ENCODE assay signal across 8 mouse cellular contexts in genomic region chr2:32259657-32260417, GRCm38 (mm10). TPM values are rescaled to one million over a fixed set of nuclear protein-coding genes. Genes with fewer than 3 reads are reported as not detected.
DNase-seq lines count a peak whose midpoint lies in the region; ATAC-seq and TF ChIP-seq lines count a peak whose summit lies in the region.

Gene Uck1, minus strand, starts transcription at chr2:32260159.

- peaks cover 18% of the 10 kb centered on the region for H3K36me3 ChIP-seq in ES-E14 (ENCODE audit: control insufficient read depth, insufficient read depth, low read length, poor library complexity, severe bottlenecking)
- peaks cover 20% of the 10 kb centered on the region for H3K36me3 ChIP-seq in forebrain, postnatal 0 days (ENCODE audit: insufficient read depth)
- peaks cover 22% of the 10 kb centered on the region for H3K36me3 ChIP-seq in lung, embryonic 15.5 days

- H3K4me1 ChIP-seq in ES-E14 (ENCODE audit: control insufficient read depth in 2 of 2, insufficient read depth in 2 of 2, low read length in 2 of 2, poor library complexity in 1 of 2), result peaks cover 0 to 8% of the 10 kb centered on the region in 2 experiments; a peak in 1 of 4 replicates
- no peaks in the 10 kb centered on the region for H3K4me1 ChIP-seq in forebrain, postnatal 0 days (ENCODE audit: insufficient read depth)
- peaks cover 9% of the 10 kb centered on the region for H3K4me1 ChIP-seq in lung, embryonic 15.5 days

- 2% methylated on average over 59 of the region's 59 CpGs for whole genome bisulfite sequencing in forebrain, postnatal 0 days
- under 1% methylated on average over 59 of the region's 59 CpGs for WGBS in lung, embryonic 15.5 days

- in situ Hi-C loops in ES-E14 (cut with MboI; ENCODE audit: low sequenced_read_pairs in 2 of 2, unreplicated experiment in 2 of 2), result no loop called here

- peak within 1 kb of the TSS; percentile 75 to 97 for H3K4me3 ChIP-seq in ES-E14 (ENCODE audit: insufficient read depth in 1 of 2, low read depth in 1 of 2, low read length in 2 of 2, poor library complexity in 1 of 2, severe bottlenecking in 1 of 2)
- H3K4me3 ChIP-seq in forebrain, postnatal 0 days (ENCODE audit: low read depth, low read length), result peak within 1 kb of the TSS; percentile 86
- peak within 1 kb of the TSS; percentile 80 for H3K4me3 ChIP-seq in lung, embryonic 15.5 days

- H3K27ac ChIP-seq in ES-E14 (ENCODE audit: insufficient read depth, low read depth, low read length, poor library complexity, severe bottlenecking), result peak within 1 kb of the TSS; percentile 47; the same call in 1 of the 2 replicates
- peak within 1 kb of the TSS; percentile 69 for H3K27ac ChIP-seq in forebrain, postnatal 0 days (ENCODE audit: low read depth, low read length)
- H3K27ac ChIP-seq in lung, embryonic 15.5 days, result peak within 1 kb of the TSS; percentile 75

- peak within 1 kb of the TSS; percentile 96 for H3K9ac ChIP-seq in ES-E14 (ENCODE audit: insufficient read depth, low read depth, low read length, poor library complexity, severe bottlenecking)
- H3K9ac ChIP-seq in forebrain, postnatal 0 days, result peak within 1 kb of the TSS; percentile 81
- peak within 1 kb of the TSS; percentile 87 for H3K9ac ChIP-seq in lung, embryonic 15.5 days

- H3K4me2 ChIP-seq in forebrain, postnatal 0 days (ENCODE audit: low read depth), result peak within 1 kb of the TSS; percentile 71
- peak within 1 kb of the TSS; percentile 59 for H3K4me2 ChIP-seq in lung, embryonic 15.5 days

- peak; percentile 87 for DNase-seq in ES-E14 (ENCODE audit: low read depth, low spot score)
- DNase-seq in cerebellum, adult 11-12 months, result peak; percentile 93
- peak; percentile 91 for DNase-seq in forebrain, postnatal 0 days
- peak; percentile 89 for DNase-seq in heart, postnatal 4 days
- DNase-seq in layer of hippocampus, adult 8-10 months (ENCODE audit: low spot score in 2 of 2), result peak; percentile 86 to 87
- peak; percentile 82 for DNase-seq in ovary, adult 18-20 months (ENCODE audit: low spot score)
- DNase-seq in thymus, postnatal 0 days (ENCODE audit: low spot score), result peak; percentile 90

- H3K27me3 ChIP-seq in forebrain, postnatal 0 days (ENCODE audit: insufficient read depth, low read length), result no peaks in the 10 kb centered on the region
- no peaks in the 10 kb centered on the region for H3K27me3 ChIP-seq in lung, embryonic 15.5 days

- H3K9me3 ChIP-seq in ES-E14 (ENCODE audit: control insufficient read depth, insufficient read depth, low read depth, low read length), result no peaks in the 10 kb centered on the region
- no peaks in the 10 kb centered on the region for H3K9me3 ChIP-seq in forebrain, postnatal 0 days (ENCODE audit: low read length)
- H3K9me3 ChIP-seq in lung, embryonic 15.5 days, result no peaks in the 10 kb centered on the region

- TF ChIP-seq CTCF in forebrain, postnatal 0 days (IDR thresholded peaks at IDR 0.05; ENCODE audit: low read depth), result no peak

- ATAC-seq in forebrain, postnatal 0 days, result peak; percentile 97
- ATAC-seq in lung, embryonic 15.5 days (ENCODE audit: borderline replicate concordance, extremely low read depth, low FRiP score, low TSS enrichment), result peak; percentile 89

TF ChIP-seq in ES-E14, 5 proteins besides CTCF, POLR2A, EP300 and RAD21:
- no peak for TF ChIP-seq ZC3H11A (IDR thresholded peaks at IDR 0.05; ENCODE audit: borderline replicate concordance, low read depth, low read length)
- TF ChIP-seq MAFK (IDR thresholded peaks at IDR 0.05; ENCODE audit: insufficient read depth, low read depth, low read length), result no peak
- TF ChIP-seq ZNF384 (IDR thresholded peaks at IDR 0.05; ENCODE audit: low read depth, low read length), result no peak
- TF ChIP-seq HCFC1 (IDR thresholded peaks at IDR 0.05; ENCODE audit: borderline replicate concordance, insufficient read depth, low read length), result no peak
- TF ChIP-seq CHD2 (IDR thresholded peaks at IDR 0.05; ENCODE audit: low read depth, low read length), result no peak

RNA-seq across cellular contexts. Expression of gene Uck1, which starts in this region (rescaled TPM):
- total RNA-seq in ES-E14 (2012; rRNA removed), result 52.1 and 56.8 TPM in 2 replicates
- 121 and 134 TPM in 2 replicates for total RNA-seq in forebrain, postnatal 0 days (2014; rRNA removed)
- 92.7 and 105 TPM in 2 replicates for polyA plus RNA-seq in forebrain, postnatal 0 days (2015; fragmentation: Nextera tagmentation; extraction: Ambion mirVana)
- total RNA-seq in heart, postnatal 4 days (2021), result 10 to 100 TPM; 25.3 to 29.7 TPM
- total RNA-seq in layer of hippocampus, adult 8-10 months (2022), result 10 to 100 TPM; 48.6 to 60.0 (median 54.5) TPM
- polyA plus RNA-seq in lung, embryonic 15.5 days (2015; fragmentation: Nextera tagmentation; extraction: Ambion mirVana), result 66.6 and 69.9 TPM in 2 replicates
- 66.9 and 72.4 TPM in 2 replicates for polyA plus RNA-seq in thymus, postnatal 0 days (2015; fragmentation: Nextera tagmentation; extraction: Ambion mirVana)

Comparison
In these comparisons a context has a peak if more than half of its experiments do, and no peak if none do; other contexts are left out.
1. Peak in every context shown above with its lines: DNase-seq, ATAC-seq, H3K4me3 ChIP-seq and H3K27ac ChIP-seq.